Mouse (Mus musculus) cerebellum, adult 11-12 months (tissue): Measurements from ENCODE around the gene Olfr976.
"Not testable (repeated sequence)": the region's sequence is repeated elsewhere in the genome, so short reads cannot be mapped to it uniquely, and the experiment has no call there.

Experiments
- DNase-seq: peaks from one replicate; pipeline ENCODE4 v3.0.0; 2022

Olfr976 gene

DNA sequence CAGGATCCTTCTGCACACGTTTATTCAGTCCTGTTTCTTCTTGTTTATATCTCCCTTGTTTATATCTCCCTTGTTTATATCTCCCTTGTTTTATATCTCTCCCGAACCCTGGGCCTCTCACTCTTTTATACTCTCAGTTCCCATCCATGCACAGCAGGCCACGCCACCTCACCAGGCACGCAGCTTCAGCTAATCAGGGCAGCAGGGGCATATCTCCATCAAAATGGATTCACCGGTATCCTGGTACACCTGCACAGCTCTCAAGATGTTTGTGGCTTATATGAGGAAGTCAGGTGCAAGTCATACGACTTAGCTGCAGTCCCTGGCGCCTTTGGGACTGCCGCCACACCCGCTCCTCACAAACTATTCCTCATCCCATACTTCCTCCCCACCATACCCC, at the start of gene Olfr976:
Olfr976 (minus strand) TSS at position 101 of the 400 bp plus-strand sequence.
- not testable (repeated sequence) for DNase-seq

DNA sequence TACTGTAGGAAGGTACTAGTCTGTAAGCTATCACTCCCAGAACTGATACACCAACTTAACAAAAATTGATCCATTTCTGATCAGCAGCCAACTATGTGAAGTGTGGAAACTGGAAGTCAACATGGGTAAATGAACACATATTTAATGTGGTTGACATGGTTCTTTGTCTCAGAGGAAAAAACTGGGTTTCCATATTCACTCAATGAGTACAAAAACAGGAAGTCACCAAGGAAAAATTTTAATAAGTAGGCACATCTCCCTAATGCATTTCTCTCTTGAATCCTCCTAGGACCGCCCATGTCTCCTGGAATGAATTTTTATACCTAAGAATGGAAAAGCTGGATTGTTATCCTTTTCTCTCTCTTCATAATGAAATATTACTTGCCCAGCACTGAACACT, 48.5 kb upstream of the Olfr976 start, which contains the start of gene Olfr980:
Olfr980 (minus strand) TSS at position 101 of the 400 bp plus-strand sequence.
- no peak for DNase-seq

DNA sequence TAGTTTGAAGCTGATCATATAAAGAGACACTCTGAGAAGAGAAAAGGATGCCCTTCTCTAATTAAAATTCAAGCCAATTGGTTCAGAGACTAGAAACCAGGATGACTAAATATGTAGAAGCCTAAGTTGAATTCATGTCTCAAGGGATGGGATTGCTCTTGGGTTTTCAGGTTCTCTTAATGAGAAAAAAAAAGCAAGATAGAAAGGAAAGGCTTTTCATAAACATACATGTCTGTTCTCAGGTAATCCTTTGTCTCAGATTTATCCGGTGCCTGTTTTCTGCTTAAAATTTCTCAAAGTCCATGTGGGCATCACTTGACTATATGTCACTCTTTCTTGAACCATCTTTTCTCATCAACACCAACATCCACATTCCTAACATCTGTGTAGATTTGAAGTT, 42.4 kb upstream of the Olfr976 start, which contains the start of gene Olfr979:
Olfr979 (minus strand) TSS at position 101 of the 400 bp plus-strand sequence.
- no peak for DNase-seq

DNA sequence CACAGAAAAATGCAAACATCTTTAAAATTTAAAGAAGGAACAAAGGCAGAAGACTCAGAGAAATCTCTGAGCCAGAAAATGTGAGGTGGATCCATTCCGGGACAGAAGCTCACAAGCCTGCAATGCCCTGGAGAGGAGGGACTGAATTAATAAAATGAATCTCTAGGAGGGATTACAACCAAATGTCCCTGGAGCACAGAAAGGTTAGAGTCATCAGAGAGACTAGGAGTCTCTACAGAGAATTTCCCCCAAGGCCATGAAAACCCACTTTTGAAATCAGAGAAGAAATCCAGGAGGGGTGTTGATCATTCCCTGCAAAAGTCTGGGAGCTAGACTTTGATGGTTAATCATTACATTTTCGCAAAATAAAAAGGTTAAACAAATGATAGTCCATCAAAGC, 30.9 kb upstream of the Olfr976 start, which contains the start of gene Olfr978:
Olfr978 (plus strand) TSS at position 301 of the 400 bp plus-strand sequence.
- no peak for DNase-seq

DNA sequence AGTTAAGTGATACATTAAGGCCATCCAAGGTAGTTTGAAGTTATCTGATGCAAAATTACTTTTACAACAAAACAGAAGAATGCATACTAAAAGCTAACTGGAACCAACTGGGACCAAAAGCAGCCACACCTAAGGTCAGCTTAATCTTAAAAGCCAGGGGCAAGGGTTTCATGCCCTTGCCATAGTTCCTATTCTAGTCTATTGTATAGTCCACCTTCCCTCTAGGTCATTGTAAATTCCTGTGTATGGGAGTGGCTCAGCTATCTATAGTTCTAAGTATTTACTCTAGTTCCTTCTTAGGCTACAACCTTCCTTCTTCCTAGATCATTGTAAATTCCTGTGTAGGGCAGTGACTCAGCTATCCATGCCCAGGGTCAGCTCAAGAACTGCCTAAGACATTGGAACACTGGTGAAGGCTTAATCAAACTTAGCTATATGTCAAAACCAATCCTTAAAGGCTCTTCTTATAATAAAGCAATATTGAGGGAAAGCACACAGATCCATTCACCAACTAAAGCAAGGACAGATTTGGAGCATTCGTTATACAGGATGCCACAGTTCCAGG, 15.7 kb upstream of the Olfr976 start:
- DNase-seq, result not testable (repeated sequence)

- no peak for DNase-seq
These were observed 9.0 kb downstream of the Olfr976 start, which contains the start of gene Olfr975 for GRCm38 (mm10) chr9:39951946-39952345. TSS of gene Olfr975 (minus strand) at chr9:39952046.

GRCm38 (mm10) chr9:39937201-39937600, 23.7 kb downstream of the Olfr976 start, which contains the start of gene Olfr974:
TSS of gene Olfr974 (plus strand) at chr9:39937501.
- no peak for DNase-seq

- DNase-seq, result not testable (repeated sequence)
These were observed 32.1 kb downstream of the Olfr976 start for GRCm38 (mm10) chr9:39928837-39929236.

GRCm38 (mm10) chr9:39927975-39928836, 32.7 kb downstream of the Olfr976 start:
- not testable (repeated sequence) for DNase-seq

GRCm38 (mm10) chr9:39909939-39910338, 51.0 kb downstream of the Olfr976 start:
- DNase-seq, result no peak

GRCm38 (mm10) chr9:39907036-39907435, 53.9 kb downstream of the Olfr976 start, which contains the start of gene Olfr229:
TSS of gene Olfr229 (plus strand) at chr9:39907336.
- no peak for DNase-seq

- no peak for DNase-seq
These were observed 55.8 kb downstream of the Olfr976 start for GRCm38 (mm10) chr9:39905106-39905505.
